Mouse (Mus musculus): Measurements from ENCODE around the gene Tapt1.

DNA sequence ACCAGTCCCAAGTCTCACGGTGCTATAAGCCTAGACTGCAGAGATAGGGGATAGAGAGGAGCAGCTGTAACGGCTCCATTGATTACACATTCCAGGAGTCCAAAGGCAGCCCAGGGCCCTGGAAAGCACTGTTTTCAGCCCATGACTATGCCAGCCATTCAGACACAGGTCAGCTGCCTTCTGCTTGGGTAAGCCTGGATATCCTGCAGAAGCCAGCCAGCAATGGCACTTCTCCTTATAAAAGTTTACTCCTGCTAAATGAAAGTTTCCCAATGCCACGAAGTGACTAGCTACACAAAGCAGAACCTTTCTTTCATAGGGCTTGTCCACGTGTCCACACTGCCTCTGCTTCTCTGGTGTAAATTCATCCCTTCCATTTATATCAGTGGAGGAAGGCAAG, 7.9 kb downstream of the Tapt1 start:
- TF ChIP-seq TAL1 (IDR thresholded peaks at IDR 0.05; ENCODE audit: low read length) (no peak), GATA1 (IDR thresholded peaks at IDR 0.05; ENCODE audit: low read length) (no peak)

All from erythroblast, embryonic 14.5 days (primary cell).